Mouse (Mus musculus) ES-CJ7 (cell line): ENCODE results near the gene Cox8c.
A peak's percentile ranks its signal among the peaks of the same experiment; 100 is the strongest.

Source experiments
- DNase-seq: peaks from one replicate; pipeline ENCODE4 v3.0.0; 2011; ENCODE audit warnings: low read depth, low spot score

Cox8c gene

GRCm38 (mm10) chr12:102899091-102899490 lies at the start of gene Cox8c:
Cox8c (plus strand) TSS chr12:102899316.
- peak; percentile 37 for DNase-seq

- no peak for DNase-seq
Observed at GRCm38 (mm10) chr12:102860806-102861205, 38.3 kb upstream of the Cox8c start.

- DNase-seq: no peak
Observed at GRCm38 (mm10) chr12:102869802-102870201, 29.3 kb upstream of the Cox8c start.

- DNase-seq: no peak
Observed at GRCm38 (mm10) chr12:102870527-102870926, 28.6 kb upstream of the Cox8c start.

GRCm38 (mm10) chr12:102877301-102878030 lies 21.6 kb upstream of the Cox8c start:
- DNase-seq: peak; percentile 67

GRCm38 (mm10) chr12:102878031-102878823 lies 20.9 kb upstream of the Cox8c start, which contains the start of gene Btbd7:
Btbd7 (minus strand) TSS chr12:102878471.
- peak; percentile 94 for DNase-seq

GRCm38 (mm10) chr12:102878901-102879300 lies 20.2 kb upstream of the Cox8c start:
- DNase-seq: no peak

- DNase-seq: peak; percentile 31
Observed at GRCm38 (mm10) chr12:102885735-102886134, 13.4 kb upstream of the Cox8c start.

GRCm38 (mm10) chr12:102887366-102887765 lies 11.8 kb upstream of the Cox8c start:
- DNase-seq: no peak

- DNase-seq: peak; percentile 31
Observed at GRCm38 (mm10) chr12:102888568-102888967, 10.5 kb upstream of the Cox8c start.

GRCm38 (mm10) chr12:102908191-102908590 lies 9.1 kb downstream of the Cox8c start:
- DNase-seq: no peak

- DNase-seq: no peak
Observed at GRCm38 (mm10) chr12:102916073-102916472, 17.0 kb downstream of the Cox8c start.

GRCm38 (mm10) chr12:102929764-102930163 lies 30.6 kb downstream of the Cox8c start:
- no peak for DNase-seq

GRCm38 (mm10) chr12:102930335-102930734 lies 31.2 kb downstream of the Cox8c start:
- DNase-seq: peak; percentile 48

- no peak for DNase-seq
Observed at GRCm38 (mm10) chr12:102930789-102931188, 31.7 kb downstream of the Cox8c start.

- peak; percentile 41 for DNase-seq
Observed at GRCm38 (mm10) chr12:102935892-102936291, 36.8 kb downstream of the Cox8c start.

GRCm38 (mm10) chr12:102945571-102945970 lies 46.5 kb downstream of the Cox8c start:
- no peak for DNase-seq

GRCm38 (mm10) chr12:102947826-102948225 lies 48.7 kb downstream of the Cox8c start:
- peak; percentile 44 for DNase-seq

GRCm38 (mm10) chr12:102948778-102949394 lies 49.8 kb downstream of the Cox8c start, which contains the start of gene Unc79:
Unc79 (plus strand) TSS chr12:102948859.
- peak; percentile 57 for DNase-seq

- peak; percentile 28 for DNase-seq
Observed at GRCm38 (mm10) chr12:102949395-102950208, 50.5 kb downstream of the Cox8c start.
